Mouse (Mus musculus) ovary, postnatal 36 days (tissue): ENCODE measurements at regions not wholly inside any gene's neighbourhood (a gene's known extent, or its start where the extent isn't known, plus 50 kb on each side); places are given as distances from the start of the nearest gene placed in this dataset.

ENCODE experiments used
- DNase-seq: peaks from one replicate; pipeline ENCODE4 v3.0.0; 2022; ENCODE audit warnings: low spot score, mixed read lengths

DNA sequence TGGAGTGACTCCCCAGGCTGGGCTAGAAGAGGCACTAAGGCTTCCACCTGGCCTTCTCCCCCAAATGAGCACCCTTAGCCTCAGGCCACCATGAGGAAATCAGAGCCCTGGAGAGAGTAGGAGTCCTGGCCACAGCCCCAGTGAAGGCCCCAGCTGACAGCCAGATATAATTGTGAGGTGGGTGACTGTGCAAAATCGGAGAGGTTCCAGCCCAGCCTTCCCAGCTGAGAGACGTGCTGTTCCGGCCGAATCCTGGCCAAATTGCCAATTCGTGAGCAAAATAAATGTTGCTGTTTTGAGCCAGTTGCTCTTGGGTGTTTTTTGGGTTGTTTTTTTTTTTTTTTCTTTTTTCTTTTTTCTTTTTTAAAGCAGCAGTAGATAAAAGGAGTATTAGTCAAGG, 169.9 kb upstream of the Il12b start:
- no peak for DNase-seq

DNA sequence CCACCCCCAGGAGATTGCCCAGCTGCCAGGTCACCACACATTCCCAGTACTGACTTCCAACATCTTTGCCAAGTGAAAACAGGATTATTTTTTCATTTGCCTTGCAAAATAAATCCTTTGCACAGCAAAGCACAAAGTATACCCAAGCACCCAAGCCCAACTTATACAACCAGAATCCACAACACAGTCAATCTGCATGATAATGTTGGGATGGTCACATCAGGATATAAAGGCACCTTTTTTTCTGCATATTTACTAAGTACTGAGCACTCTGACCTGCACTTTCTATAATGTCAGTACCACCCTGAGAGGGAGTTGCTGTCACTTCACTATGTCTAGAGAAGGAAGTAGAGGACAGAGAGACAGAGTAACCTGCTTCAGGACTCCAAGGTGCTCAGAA, 164.4 kb upstream of the Il12b start:
- no peak for DNase-seq

DNA sequence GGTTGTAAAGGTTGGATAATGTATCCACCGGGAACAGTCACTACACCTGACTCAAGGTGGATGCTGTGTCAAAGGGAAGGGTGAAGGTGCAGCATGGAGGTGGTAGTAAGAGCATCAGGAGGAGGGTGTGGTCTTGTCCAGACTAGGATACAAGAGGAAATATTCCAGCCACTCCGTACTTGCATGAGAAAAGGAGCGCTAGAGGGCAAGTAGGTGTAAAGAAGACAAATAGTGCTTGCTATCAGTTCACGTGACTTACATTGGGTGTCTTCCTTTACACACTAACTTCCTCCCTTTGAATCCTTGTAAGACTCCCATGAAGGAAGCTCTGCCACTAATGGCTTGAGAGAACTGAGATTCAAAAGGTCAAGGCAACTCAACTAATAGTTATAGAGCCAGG, 161.8 kb upstream of the Il12b start:
- no peak for DNase-seq

DNA sequence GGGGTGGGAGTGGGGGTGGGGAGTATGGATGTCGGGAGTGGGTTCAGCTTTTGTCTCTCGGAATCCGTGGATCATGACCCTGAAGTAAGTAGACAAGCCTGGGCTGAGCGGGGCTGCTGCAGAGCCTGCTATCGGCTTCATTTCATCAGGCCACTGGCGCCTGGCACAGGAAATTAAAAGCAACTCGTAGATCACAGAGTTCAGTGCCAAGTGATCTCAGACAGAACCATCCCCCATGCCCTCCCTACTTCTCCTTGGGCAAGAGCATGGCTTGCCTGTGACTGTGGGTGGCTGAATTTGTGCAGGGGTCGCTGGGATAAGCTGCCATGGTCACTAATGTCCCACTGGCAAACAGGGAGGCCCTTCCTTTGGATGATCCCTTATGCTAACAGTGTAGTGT, 161.3 kb upstream of the Il12b start:
- DNase-seq = peak; percentile 40

DNA sequence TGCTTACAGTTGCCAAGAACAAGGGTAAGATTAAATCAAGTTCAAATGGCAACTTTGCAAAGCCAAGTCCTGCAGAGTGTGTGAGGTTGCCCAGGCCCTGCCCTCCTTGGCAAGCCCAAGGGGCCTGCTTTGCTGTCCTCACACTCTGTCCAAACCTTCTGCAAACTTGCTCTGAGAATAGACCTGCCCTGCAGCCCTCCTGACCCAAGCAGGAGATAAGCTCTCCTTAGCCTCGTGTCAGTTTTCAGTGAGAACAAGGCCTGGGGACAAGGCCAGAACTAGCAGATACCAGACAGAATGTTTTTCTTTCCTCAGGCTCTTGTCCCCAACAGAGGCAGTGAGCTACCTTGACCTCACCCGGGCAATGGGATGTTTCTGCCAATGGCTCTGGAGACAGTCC, 156.7 kb upstream of the Il12b start:
- DNase-seq = peak; percentile 48

DNA sequence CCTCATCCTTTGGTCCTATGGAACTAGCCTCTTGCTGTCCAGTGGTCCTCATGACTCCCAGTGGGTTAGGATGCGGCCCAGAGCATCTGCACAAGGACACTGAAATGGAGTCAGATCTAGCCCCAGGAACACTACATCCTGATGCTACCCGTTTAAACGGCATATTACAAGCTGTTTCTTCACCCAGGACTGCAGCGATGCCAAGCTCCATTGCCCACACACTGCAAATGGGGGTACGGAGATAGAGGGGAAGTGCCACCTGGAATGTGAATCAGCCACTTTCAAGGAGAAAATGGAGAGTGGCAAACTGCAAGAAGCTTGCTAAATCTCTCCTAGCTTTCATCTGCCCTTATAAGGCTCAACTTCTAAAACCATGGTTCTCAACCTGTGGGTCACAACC, 148.0 kb upstream of the Il12b start:
- DNase-seq = no peak

DNA sequence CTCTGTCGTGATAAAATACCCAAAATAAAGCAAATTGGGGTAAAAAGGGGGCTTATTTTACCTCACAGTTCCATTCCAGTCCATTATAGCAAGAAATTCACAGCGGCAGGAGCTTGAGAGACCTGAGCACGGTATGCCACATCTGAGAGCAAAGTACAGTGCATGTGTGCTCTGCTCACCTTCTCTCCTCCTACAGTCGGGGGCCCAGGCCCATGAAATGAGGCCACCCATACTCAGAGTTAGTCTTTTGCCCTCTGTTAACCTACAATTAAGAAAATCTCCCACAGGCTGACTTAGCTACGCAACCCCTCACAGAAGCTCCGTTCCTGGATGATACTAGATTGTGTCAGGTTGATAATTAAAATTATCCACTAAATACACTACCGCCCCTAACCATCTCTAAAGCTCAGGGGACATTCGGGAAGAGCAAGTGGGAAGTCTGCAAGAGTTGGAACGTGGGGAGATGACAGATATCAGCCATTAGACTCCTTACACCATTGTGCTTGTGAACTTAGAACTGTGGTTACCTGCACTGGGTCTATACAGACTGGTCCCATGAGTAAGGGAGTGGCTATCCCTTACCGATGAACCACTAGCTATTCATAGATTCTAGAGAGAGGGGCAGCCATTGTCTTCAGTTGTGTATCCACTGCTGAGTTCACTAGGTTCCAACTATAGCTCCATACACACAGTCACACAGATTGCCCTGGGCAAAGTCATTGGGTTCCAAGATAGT, 139.3 kb upstream of the Il12b start:
- DNase-seq = no peak

DNA sequence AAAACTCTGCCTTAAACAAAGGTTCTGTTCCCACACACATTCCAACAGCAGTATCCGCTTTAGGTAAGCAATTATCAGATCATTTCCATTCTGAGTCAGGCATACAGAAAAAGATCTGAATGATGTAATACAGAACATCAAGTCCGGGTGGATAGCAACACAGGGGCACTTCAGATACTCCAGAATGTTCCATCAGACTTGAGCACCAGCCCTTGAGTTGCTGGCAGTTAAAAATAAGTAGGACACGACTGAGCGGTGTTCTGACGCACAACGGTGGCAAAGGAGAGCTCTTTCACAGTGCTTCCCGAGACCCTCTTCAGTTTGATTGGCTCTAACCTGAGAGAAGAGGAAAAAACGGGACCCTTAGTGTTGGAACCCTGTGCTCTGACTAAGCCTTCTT, 138.2 kb upstream of the Il12b start:
- no peak for DNase-seq

DNA sequence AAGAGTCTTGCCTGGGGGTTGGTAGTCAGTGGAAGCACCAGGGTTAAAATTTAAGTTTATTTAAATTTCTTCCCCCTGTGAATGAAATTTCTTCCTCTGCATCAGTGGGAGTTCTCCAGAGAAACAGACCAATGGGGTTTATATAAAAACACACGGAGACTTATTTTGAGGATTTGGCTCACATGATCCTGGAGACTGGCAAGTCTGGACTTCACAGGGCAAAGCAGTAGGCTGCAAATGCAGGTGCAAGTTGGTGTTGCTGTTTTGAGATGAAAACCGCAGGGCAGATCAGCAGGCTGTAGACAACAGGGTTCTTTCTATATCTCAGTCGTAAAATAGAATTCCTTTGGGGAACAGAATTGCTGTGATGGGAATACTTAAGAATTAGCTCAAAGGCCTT, 137.3 kb upstream of the Il12b start:
- DNase-seq = no peak

DNA sequence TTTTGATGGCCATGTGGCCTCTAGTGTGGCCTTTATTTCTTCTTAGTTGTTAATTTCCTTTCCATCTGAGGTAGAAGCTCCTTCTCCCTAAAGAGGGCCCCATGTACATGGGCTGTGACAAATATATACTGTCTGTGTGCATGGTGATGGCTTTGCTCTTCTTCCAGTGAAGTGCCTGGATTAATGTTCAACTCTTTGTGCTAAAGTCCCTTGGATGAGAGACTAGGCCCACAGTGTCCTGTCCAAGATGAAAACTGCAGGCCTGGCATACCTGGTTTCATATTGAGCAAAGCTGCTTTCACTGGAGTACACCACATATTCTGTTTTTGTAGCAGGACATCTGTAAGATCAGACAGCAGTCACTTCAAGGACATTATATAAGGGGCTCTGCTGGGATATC, 127.6 kb upstream of the Il12b start:
- DNase-seq = no peak

DNA sequence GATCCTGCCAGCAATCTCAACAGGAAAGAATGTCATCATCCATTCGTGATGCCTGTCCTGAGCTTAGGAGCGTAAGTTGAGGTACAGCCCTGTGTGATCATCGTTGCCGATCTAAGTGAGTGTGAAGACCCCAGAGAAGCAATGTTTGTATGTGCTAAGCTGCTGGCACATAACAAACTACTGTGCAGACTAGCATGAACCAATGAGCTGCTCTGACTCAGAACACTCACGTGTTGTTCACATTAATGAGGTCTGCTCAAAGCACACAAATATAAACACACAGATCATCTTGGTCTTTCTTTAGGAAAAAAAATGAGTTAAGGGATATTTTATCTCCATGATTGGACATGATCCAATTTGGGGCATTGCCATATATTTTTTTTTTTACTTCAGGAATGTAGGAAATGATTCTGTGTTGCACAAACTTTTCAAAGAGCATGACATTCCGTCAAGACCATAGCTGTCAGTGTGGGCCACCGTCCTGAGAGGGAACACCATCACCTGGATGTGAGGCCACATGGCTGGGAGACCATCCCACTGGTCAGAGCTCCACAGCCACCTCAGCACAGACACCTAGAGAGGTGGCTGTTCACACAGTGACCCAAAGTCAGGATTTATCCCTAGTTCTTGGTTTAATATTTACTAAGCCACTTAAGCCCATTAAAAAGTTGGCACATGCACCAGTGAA, 121.2 kb upstream of the Il12b start:
- DNase-seq = no peak

DNA sequence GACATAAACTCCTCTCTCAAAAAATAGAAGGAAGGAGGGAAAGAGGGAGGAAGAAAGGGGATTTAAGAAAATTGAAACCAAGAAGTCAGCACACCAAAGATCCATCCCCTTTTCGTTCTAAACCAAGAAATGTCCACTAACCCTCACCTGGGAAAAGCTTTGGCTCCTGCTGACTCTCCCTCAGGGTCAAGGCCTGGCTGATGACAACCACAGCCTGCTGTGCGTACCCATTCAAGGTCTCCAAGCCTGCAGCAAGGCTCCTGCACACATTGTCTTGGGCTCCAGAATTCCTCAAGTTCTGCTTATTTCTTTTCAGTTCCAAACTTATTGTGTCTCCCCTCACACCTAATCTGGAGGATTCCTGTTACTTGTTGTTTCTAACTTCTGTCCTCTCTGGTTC, 113.9 kb upstream of the Il12b start:
- no peak for DNase-seq

DNA sequence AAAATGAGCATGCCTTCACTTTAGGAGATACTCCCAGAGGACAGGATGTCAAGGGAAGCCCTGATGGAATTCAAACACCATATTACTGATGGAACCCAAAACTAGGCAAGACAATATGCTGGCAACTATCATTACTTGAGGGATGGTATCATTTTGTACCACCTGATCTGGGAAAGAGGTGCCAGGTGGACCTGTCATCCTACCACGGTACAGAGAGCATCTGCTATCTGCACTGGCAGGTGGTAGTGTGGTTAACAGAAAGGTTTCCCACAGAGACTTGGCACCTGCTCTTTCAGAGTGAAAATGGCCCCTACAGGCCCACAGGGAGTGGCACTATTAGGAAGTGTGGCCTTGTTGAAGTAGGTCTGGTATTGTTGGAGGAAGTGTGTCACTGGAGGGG, 111.0 kb upstream of the Il12b start:
- no peak for DNase-seq

DNA sequence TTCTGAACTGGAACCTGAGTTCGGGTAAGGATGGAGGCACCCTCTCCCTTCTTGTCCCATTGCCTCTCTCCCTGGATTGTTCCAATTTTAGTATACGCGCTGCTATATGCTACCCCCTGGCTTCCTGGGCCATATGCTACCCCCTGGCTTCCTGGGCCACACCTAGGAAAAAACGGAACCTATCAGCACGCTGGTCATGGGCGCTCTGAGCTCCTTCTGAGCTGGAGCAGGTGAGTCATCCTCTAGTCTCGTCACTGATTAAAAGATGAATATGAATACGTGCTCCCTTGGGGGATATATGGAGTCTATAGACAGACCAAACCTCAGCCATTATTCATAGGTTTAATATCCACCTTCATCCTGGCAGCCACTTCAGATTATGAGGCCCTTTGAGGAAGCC, 96.1 kb upstream of the Il12b start:
- DNase-seq = no peak

DNA sequence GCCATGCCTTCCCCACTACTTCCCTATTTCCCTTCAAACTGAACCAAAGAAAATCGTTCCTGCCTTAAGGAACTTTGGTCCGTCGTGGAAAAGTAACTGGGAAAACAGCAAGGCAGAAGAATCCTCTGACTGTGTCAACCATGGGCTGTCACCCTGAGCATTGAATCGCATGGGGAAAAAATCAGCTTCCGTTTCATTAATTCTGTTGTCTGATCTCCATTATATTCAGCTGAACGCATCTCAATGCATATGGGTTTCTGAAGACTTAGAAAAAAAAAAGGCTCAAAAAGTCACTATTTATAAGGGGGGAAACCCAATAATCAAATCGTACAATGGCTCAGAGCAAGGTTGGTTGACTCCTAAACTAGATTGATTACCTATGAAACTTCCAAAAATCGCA, 83.8 kb upstream of the Il12b start:
- no peak for DNase-seq

DNA sequence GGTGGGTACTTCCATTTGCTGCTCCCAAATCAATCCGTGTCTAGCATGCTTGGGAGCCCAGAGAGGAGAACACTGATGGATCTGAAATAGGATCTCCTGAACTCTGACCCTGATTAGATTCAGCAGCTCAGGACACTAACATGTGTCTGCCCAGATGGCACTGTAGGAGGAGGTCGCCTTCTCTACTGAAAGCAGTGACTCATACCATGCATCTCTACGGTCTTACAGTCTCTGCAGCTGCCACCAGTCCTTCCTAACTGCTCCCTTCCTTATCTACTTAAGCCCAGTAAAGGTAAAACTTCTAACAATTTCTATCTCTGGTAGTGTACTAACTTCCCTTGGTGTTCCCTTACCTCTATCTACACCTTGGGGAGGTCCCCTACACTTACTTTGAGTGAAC, 80.7 kb upstream of the Il12b start:
- DNase-seq = no peak

DNA sequence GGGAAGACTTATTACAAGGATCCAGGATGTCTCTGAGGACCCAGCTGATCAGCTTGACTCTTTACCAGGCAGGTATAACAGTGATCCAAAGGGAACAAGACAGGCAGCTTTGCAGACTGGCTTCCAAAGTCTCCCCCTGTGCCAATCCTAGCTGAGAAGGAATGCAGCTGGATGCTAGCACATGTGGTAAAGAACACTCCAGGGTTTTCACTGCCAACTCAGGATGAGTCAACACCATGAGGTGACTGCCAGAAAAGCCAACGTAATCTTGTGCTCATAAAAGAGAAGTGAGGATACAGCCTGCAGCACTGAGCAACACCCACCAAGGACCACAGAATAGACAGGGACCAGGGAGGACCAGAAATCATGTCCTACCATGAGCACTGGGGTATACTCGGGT, 76.5 kb upstream of the Il12b start:
- no peak for DNase-seq

DNA sequence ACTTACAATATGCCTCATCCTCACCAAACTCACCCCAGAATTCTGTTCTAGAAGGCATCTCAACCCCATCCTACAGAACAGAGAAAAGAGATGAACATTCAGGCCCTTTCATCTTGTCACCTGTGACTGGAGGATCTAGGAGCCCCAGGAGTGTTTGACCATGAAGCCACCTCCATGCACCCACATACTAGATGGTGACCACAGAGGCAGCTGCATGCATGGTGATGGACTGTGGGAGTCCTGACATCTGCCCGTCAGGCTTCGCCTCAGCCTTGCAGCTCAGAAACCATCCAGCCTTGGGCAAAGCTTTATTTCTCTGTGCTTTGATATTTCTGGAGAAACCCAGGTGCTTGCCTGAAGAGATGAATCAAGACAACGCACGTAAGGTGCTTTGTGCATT, 74.8 kb upstream of the Il12b start:
- no peak for DNase-seq

DNA sequence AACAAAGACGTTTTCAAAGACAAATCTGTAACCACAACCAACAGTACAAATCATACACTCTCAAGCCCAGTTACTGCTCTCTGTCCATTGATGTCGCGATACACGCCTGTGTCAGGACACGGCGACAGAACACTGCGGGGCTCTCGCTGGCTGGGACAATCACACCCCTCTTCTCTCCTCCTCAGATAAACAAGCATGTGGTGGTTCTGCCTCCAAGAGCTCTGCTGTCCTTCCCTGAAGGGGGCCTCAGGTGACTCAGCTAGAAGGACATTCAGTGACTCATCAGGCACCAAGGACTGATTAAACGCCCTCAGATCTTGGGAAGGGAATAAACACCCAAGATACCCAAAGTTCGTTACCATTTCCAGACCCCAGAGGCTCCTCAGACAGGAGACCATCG, 74.3 kb upstream of the Il12b start:
- no peak for DNase-seq

DNA sequence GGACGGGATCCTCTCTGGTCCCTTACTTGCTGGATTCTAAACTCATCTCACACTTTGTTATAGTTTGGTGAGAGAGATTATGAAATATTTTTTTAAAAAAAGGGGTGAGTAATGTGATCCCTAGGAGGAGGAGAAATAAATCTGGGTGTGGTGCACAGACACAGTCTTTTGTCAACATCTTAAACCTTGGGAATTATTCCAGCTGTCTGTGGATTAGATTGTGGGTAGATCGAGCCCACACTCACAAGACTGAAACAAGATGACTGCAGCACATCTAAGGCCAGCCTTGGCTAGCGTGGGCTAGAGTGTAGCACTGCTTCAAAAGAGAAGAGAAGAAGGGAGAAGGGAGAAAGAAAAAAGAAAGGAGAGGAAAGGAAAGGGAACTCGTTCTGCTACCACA, 70.4 kb upstream of the Il12b start:
- no peak for DNase-seq

DNA sequence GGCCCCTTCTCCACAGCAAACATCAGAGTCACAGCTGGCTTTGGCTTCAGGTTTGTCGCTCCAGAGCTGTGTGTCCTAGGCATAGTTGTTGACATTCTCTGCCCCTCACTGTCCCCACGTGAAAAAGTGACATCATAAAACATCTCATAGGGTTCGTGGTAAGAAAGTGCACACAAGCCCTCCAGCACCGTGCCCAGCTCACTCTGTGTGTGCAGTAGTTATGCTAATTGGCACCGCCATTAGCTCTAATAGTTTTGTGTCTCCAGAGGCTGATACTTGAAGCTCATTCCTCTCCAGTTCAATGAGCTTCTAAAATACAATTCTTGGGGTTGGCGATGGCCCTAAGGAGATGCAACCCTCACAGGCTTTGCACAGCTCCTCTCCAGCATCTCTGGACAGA, 69.4 kb upstream of the Il12b start:
- DNase-seq = no peak

DNA sequence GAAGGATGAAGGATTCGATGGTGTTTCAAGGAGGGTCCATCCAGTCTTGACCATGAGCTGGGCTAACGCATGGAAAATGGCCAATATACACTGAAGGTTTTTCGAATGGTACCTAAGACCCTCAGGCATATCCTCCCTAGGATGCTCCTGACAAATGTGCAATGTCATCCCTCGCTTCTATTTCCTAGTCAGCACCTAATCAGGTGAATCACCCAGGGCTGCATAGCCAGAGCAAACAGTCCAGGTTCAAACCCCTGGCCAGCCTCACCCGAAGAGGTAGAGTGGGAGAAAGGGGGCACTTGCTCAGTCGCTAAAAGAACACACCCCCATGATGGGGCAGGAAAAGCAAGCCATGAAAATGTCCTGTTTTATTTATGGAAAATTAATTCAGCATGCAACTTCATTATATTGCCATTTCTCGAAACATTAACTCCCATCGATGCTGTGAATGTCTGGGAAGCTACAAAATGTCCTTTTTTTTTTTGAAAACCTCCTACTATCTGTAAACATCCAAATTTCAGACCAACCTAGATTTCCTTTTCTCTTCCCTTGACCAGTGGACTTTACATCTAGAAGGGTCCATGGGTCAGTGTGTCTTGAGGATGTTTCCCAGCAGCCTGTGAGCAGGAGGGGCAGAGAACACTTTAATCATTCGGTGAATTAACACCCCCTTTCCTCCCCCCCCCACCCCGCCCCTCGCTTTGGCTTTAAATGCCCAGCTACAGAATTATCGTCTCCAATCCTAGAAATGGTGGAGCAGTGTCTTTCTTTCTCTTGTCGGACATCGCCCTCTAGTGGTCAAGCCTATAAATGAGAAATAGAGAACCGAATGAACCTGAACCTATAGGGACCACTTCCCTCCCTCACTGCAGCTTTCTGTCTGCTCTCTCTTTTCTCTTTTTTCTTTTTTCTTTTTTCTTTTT, 68.8 kb upstream of the Il12b start:
- no peak for DNase-seq

DNA sequence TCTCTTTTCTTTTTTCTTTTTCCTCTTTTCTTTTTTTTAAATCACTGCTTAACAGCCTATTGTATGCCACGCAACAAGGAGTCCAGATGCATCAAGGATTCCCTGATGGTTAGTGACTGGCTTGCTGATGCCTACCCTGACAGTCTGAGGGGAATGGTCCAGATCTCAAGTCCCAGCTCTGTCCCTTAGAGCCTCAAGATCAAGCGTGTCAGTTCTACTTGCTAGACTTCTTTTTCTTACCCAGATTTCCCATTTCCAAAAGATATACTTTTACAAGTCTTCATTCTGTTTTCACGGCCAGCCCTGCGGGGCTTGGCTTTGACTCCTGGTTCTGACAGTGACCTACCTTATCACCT, 68.1 kb upstream of the Il12b start:
- DNase-seq = no peak
